Mouse (Mus musculus) hematopoietic stem cell, adult 5-6 weeks (primary cell): ENCODE data around the gene Ndrg4. TPM values are rescaled to one million over a fixed set of nuclear protein-coding genes. Genes with fewer than 3 reads are reported as not detected.
"Not testable (repeated sequence)": the region's sequence is repeated elsewhere in the genome, so short reads cannot be mapped to it uniquely, and the experiment has no call there.

Experiments
- ATAC-seq, 2 experiments: fragments of 125-278 bp in 1 of 2; replicated peaks in 1 of 2; 2 replicates each; pipeline ENCODE4 v1.8.0; 2016 to 2017; ENCODE audit warnings: inconsistent platforms in 2 of 2, mild to moderate bottlenecking in 2 of 2, moderate number of reproducible peaks in 2 of 2, low read depth in 1 of 2, moderate TSS enrichment in 1 of 2; ENCODE audit not compliant: low FRiP score in 2 of 2, poor library complexity in 2 of 2, severe bottlenecking in 2 of 2, insufficient read depth in 1 of 2, low TSS enrichment in 1 of 2
- total RNA-seq: library from RNA; stranded (forward); fragments of 172-1452, 232-1000 nt; gene quantifications from 2 replicates; pipeline ENCODE4 v1.2.3, GENCODE M21; 2017

The Ndrg4 gene
- 0.79 TPM in 1 of 2 replicates, not detected in the other for total RNA-seq

- no peak for ATAC-seq
These were observed at the start of gene Ndrg4 for GRCm38 (mm10) chr8:95676631-95677030. Ndrg4 (plus strand) TSS chr8:95676980.

DNA sequence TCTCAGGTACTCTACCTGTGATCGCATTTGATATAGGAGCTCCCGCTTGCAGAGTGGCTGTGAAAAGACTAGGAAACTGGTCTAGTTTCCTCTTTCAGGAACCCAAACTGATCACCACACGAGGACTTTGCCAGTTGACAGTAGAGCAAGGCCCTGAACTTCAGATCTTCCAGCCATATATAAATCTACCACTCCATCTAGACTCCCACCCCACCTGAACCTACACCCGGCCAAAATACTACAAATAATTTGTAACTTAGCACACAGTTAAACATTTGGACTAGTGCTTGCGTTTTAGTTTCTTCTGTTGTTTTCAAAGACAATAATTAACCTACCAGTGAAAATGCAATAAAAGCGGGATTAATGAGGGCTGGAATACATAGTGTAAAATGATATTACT lies 43.9 kb upstream of the Ndrg4 start:
- no peak for ATAC-seq

GRCm38 (mm10) chr8:95633262-95634062 lies 43.3 kb upstream of the Ndrg4 start, which contains the start of gene Gins3:
Gins3 (plus strand) TSS chr8:95633453.
- peak; percentile 95 to 97 for ATAC-seq

DNA sequence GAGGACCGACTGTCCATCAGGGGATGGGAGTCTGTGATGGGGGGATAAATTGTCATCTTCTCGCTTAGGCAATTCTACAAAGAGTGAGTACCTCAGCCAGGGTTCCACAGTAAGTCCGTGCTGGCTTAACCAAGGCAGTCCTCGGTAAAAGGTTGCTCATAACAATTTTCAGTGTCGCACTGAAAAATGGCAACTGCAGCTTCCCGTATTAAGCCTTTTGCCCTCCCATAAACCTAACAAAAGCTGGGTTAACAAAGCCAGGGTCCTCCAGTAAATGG lies 42.8 kb upstream of the Ndrg4 start:
- no peak for ATAC-seq

GRCm38 (mm10) chr8:95644942-95645341 lies 31.8 kb upstream of the Ndrg4 start:
- ATAC-seq, result no peak

- no peak for ATAC-seq
These were observed 28.5 kb upstream of the Ndrg4 start for GRCm38 (mm10) chr8:95648251-95648650.

GRCm38 (mm10) chr8:95653351-95653750 lies 23.4 kb upstream of the Ndrg4 start:
- ATAC-seq, result no peak

DNA sequence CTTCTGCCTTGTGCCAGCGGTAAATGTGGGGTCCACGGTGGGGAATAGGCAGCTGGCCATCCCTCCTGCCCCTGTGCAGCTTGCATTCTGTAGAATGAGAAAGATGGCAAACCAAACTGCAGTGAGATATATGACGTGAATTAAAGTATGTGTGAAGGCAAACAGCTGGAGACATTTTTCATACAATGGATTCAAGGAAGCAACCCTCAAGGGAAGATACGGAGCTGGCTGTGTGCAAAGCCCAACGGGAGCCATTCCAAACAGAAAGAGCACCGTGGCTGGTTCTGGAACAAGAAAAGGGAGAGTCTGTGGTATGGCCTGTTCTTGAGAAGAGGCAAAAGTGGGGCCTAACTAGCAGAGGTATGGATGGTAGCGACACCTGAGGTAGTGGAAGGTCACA lies 20.9 kb upstream of the Ndrg4 start:
- no peak for ATAC-seq

DNA sequence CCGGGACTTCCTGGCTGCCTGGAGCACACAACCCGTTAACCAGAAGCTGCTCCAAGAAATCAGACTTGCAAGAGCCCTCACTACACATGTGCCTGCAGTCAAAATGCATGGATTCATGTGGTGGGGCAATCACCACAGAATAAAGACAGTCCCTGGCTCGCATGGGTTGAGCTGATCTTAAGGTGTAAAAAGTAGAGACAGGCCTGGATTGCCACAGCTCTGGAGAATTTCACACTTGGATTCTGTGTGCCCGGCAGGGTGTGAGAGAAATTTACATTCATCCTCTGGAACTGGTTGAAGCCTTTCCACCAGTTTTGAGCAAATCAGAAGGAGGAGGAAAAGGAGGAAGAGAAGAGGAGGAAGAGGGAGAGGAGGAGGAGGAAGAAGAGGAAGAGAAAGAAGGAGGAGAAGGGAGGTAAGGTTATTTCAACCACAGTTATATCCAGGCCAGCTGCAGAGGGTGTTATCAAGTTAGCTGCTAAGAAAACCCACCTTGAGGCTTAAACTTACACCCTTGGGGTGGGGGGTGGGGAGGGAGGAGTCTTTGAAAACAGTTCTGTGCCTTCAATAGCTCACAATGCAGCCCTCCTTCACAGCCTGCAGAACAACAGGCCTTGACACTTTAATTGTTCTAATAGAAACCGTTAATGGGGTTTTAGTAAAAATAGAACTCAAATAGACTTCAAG lies 20.3 kb upstream of the Ndrg4 start:
- no peak for ATAC-seq

DNA sequence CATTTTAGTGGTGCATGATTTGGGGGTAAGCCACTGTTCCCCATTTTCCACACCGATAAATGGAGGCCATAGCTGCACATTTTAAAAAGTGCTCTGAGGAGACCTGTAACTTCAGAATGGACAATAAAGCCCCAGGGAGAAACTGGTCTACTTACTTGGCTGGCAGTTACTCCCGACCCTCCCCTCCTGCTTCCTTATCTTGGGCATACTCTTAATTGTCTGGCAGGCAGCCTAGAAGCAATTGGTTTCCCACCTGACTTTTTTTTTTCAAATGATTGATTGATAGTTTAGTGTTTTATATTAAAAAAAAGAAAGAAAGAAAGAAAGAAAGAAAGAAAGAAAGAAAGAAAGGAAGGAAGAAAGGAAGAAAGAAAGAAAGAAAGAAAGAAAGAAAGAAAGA lies 19.3 kb upstream of the Ndrg4 start:
- ATAC-seq, result no peak

- ATAC-seq, result no peak
These were observed 16.4 kb upstream of the Ndrg4 start for GRCm38 (mm10) chr8:95660334-95660882.

DNA sequence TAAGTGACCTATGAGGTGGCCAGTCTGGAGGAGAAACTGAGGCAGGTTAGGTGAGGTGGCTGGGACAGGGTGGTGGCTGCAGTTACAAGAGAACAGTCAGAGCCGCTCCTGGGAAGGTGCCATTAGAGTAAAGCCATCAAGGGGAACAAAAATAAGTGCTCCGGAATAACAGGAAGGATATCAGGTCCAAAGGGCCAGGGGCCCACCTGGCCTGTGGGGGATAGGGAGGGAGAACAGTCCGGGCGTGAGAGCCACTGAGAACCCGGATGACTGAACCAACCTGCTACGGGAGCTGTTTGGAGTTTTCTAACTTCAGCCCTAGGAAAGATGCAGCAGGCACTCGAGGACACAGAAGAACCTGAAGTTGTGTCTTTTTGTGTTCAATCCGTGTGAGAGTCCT lies 15.7 kb upstream of the Ndrg4 start:
- no peak for ATAC-seq

DNA sequence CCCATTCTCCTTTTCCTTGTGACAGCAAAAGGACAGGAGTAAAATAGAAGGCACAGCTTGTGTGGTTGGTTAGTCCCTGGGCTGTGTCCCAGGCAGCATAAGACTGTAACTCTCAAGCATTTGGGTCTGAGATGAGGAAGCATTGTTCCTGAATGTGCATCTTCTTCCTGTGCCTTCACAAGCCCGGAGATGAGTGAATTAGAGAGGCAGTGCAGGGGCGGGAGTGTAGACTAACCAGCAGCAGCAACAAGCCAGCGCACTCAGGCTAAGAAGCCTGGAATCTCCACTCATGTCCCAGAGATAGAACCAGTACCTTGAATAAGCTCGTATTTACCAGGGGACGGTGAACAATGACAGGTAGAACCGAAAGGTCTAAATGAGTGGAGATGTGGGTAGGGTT lies 15.2 kb upstream of the Ndrg4 start:
- ATAC-seq, result no peak

- no peak for ATAC-seq
These were observed 13.7 kb upstream of the Ndrg4 start for GRCm38 (mm10) chr8:95662885-95663598.

DNA sequence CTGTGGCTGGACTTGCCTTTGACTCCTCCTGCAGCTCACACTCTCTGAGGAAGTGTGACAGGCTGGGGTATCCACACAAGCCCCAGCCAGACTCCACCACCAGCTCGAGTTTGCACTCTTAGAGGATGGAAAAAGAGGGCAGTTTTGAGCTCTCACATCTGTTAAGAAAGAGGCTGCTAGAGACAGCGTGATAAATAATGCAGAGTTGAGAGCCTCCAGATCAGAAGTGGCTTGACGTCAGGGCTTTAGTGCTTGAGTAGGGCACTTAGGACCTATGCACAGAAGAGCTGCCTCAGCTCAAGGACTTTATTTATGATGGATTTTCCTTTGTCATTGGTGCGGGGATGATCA lies 13.2 kb upstream of the Ndrg4 start:
- ATAC-seq, result no peak

DNA sequence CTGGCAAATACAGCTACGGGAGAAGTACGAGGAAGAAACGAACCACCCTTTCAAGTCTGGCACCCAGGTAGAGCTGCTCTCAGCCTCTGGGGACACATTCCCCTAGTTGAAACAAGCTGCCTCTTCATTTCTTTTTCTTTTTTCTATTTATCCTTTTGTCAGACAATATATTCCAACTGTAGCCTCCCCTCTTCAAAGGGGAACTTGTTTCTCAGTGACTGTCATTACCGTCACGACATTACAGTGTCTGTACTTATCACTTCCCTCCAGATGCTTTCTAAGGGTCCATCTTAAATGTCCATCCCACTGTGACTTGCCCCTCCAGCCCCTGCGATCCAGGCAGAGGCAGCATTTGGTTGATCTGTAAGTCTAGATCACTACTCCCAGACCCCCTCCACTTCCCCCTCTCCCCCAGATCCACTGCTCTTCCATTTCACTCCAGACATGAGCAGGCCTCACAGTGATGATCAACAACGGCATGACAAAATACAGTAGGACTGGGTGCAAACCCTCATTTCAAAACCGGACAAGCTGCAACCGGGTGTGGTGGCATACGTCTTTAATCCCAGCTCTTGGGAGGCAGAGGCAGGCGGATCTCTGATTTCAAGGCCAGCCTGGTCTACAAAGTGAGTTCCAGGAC lies 10.8 kb upstream of the Ndrg4 start:
- ATAC-seq, result not testable (repeated sequence)

DNA sequence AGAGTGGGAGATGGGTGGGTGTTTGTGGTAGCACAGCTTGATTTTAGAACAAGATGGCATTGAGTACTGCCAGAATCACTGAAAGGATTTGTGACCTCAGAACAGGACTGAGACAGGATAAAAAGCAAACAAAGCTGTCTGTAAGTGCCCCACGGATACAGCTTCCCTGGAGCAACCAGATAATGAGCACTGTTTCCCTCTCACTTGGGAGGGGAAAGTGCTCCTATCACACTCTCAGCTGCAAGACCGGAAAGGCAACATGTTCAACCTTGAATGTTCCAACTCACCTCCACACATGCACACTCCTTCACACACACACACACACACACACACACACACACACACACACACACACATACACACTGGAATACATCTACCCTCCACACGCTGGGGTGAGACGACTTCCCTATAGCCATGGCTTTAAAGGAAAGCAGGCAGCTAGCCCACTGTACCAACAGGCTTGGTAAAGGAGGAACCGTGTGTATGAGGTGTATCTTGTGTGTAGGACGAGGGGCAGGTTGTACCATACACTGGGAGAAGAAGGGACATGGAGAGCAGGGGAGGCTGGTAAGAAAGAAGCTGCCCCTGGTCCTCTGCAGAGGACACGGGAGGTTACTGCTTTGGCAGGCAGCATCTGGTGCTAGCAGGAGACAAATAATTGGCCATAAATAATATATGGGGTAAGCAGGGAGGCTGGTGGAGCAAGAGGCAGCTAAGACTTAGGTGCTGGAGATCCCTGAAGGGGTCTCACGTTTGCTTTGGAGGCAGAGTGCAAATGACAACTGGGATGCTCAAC lies 8.4 kb upstream of the Ndrg4 start:
- ATAC-seq, result no peak
